Mouse (Mus musculus) layer of hippocampus, postnatal 25 days (tissue): ENCODE data around the gene Idh2. TPM values are rescaled to one million over a fixed set of nuclear protein-coding genes. Genes with fewer than 3 reads are reported as not detected.

ENCODE experiments used
- DNase-seq, 2 experiments: peaks; one replicate each; pipeline ENCODE4 v3.0.0; 2022; ENCODE audit warnings: mixed read lengths in 2 of 2, low spot score in 1 of 2; ENCODE audit errors: extremely low spot score in 1 of 2
- total RNA-seq, 2 experiments: library from RNA; stranded (reverse); gene quantifications; 2 replicates each; pipeline ENCODE4 v1.2.3; 2021

Idh2 gene
- total RNA-seq, 2 experiments from 2014 or later: 62.2 to 67.0 TPM

DNA sequence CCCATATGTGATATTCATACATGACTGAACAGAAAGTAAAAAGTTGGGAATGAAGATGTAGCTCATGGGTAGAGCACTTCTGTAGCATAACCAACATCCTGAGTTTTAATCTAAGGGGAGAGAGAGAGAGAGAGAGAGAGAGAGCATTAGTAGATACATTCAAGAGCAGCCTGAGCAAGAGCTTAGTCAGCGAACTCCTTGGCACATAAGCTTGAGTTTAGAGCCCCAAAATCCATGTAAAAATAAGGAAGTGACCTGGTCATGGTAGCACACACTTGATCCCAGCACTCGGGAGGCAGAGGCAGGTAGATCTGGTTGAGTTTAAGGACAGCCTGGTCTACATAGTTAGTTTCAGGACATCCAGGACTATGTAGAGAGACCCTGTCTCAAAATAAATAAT lies 8.5 kb upstream of the Idh2 start:
- DNase-seq: no peak

- no peak for DNase-seq
Observed at GRCm38 (mm10) chr7:80123115-80123514, 7.9 kb upstream of the Idh2 start.

GRCm38 (mm10) chr7:80121083-80121482 lies 5.9 kb upstream of the Idh2 start:
- no peak for DNase-seq

DNA sequence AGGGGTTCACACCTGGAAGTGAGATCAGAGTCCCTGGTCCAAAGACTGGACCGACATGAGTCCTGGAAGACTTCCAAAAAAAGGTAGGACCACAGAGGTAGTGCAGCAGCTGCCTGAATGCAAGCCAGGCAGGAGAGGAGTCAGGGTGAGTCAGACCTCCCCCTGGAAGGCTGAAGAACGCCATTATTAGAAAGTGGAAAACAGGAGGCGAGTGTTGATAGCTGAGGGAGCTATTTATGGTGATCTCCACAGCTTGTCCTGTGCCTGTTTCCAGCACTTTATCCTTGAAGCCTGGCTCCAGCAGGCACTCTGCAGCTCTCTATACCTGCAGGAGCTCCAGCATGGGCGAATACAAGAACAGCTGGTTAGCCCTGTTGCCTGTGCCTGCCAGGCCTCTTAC lies 4.0 kb upstream of the Idh2 start:
- DNase-seq: no peak

GRCm38 (mm10) chr7:80116158-80116557 lies 966 bp upstream of the Idh2 start:
- DNase-seq: no peak

- DNase-seq: peak in 1 of 2 experiments; percentile 24
Observed at GRCm38 (mm10) chr7:80114451-80115223, 555 bp downstream of the Idh2 start.

- DNase-seq: no peak
Observed at GRCm38 (mm10) chr7:80113989-80114388, 1.2 kb downstream of the Idh2 start.

DNA sequence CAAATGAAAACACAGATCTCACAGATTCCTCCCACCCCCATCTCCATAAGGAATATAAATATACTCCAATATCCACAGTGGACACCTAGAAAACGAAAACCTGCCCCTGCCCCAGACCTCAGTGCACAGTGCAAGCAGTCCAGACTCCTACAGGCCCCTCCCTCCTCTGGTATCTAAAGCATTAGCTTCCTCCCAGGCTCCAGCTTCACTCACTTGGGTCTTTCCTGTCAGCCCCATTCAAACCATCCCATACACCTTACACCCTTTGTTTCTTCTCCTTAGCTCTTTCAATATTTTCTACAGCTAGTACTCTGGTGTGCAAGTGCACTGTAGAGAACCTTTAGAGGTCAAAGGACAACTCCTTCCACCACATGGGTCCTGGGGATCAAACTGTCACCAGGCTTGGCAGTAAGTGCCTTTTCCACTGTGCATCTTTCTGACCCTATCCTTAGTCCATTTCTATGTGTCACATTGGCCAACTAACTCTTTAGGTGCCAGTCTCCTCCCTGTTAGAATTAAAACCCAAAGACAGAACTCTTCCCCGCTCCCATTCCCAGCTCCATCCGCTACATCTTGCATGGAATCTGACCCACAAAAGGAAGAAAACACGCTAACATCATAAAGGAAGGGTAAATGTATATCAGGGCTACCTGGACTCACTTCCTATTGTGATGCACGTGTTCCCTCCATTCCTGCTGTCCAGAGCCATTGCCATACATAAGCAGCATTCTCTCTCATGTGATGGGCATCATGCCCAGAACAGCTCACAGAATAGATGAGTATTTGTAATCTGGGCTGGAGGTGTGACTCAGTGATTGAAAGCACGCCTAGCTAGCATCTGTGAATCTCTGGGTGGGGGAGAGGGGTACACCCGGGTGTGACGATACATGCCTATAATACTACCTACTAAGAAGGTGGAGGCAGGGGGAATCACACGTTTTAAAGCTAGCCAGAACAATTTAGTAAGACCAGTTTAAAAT lies 3.8 kb downstream of the Idh2 start:
- no peak for DNase-seq

- no peak for DNase-seq
Observed at GRCm38 (mm10) chr7:80106441-80106840, 8.8 kb downstream of the Idh2 start.

DNA sequence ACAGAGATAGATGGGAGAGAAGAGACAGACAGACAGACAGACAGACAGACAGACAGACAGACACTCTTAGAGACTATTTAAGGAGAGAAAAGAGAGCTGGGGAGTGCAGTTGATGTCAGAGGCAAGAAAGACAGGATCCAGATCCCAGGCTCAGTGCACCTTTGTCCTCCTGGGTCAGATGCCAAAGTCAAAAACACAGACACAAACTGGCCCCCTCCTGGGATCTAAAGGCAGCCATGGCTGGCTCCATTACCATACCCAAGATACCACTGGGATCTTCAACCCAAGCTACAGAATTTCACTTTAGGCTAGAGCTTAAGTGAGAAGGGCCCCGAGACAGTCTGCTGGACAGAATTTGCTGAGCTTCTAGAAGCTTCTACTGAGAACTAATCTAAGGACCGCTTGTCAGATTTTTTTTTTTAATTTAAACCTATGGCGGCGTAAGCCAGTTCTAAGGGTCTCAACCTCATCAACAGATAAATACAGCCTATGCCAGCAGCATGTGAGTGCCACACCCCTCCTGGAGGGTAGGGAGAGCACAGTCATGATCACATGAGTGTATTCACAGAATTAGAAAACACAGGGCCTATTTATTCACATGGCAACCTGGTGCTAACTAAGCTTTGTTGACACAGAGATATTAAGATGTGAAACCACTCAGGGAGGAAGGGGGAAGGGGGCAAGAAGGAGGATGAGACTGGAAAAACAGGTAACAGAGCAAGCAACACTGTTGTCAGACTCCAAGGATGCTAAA lies 9.4 kb downstream of the Idh2 start:
- no peak for DNase-seq

DNA sequence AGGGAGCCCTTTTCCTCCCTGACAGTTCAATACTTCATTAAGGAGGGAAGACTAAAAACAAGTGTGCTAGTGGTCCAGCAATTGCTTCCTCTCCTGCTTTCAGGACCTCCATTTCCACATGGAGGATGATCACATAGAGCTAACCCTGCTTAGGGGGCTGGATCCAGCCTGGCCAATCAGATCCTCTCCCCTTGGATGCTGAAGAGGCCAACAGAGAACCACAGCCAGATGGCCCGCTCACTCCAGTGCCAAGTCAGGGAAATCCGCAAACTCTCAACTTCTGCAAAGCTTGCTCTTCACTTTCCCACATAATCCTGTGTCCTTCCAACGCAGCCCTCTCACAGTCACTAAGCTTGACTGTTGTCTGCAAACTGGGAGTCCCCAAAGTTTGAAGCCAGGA lies 11.9 kb downstream of the Idh2 start:
- DNase-seq: no peak

GRCm38 (mm10) chr7:80098389-80098976 lies 16.7 kb downstream of the Idh2 start:
- no peak for DNase-seq

DNA sequence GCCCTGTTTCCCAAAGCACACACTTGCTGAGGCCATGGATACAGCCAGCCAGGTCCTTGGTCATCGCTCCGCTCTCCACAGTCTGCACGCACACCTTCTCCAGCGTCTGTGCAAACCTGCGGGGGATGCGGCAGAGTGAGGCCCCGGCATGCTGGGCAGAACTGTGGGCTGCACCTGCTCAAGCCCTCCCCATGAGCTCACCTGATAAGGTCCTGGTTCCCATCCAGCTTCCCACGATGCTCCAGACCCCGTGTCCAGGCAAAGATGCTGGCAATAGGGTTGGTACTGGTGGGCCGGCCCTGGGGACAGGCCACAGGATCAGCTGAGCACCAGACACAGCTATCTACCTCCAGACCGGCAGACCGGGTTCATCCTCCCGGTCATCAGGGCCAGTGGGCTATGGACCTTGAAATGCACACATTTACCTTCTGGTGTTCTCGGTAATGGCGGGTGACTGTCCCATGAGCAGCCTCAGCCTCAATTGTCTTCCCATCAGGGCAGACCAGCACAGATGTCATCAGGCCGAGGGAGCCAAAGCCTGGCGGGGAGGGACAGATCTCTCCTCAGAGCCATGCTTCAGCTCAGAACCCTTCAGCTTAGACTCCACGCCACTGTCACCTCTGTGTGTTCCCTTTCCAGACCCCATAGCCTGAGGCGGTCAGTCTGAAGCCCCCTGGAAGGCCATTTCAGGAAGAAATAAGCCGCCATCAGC lies 19.4 kb downstream of the Idh2 start:
- no peak for DNase-seq

DNA sequence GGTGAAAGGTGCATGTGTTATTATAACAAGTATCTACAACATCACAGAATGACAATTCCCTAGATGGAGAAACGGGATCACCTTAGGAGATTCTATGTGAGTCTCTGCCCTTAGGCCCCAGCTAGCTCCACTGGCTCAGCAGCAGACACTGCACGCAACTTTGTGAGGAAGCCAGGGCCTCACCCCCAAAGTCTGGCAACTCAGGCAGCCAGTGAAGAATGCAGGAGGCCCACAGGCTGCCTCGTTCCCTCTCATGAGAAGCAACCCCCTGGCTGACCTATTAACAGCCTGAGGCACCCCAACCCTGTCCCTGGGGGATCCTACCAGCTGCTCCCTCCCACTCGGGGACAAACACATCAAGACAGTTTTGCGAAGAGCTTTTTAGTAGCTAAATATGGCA lies 20.7 kb downstream of the Idh2 start:
- no peak for DNase-seq

GRCm38 (mm10) chr7:80092351-80093046 lies 22.7 kb downstream of the Idh2 start:
- peak in 1 of 2 experiments; percentile 70 for DNase-seq

GRCm38 (mm10) chr7:80091866-80092210 lies 23.4 kb downstream of the Idh2 start:
- no peak for DNase-seq

GRCm38 (mm10) chr7:80091004-80091865 lies 24.0 kb downstream of the Idh2 start:
- no peak for DNase-seq
